Mouse (Mus musculus) forelimb bud, embryonic 11.5 days (tissue): ENCODE results near the gene Rph3a.
A peak's percentile ranks its signal among the peaks of the same experiment; 100 is the strongest.

Source experiments
- DNase-seq: peaks from one replicate; pipeline ENCODE4 v3.0.0-alpha.2; 2012; ENCODE audit warnings: low read depth, low spot score

Rph3a gene

GRCm38 (mm10) chr5:121009811-121010569, at the start of gene Rph3a:
Rph3a (minus strand) TSS chr5:121010092.
- no peak for DNase-seq

- DNase-seq: no peak
These were observed 48.4 kb upstream of the Rph3a start for GRCm38 (mm10) chr5:121058261-121058660.

- no peak for DNase-seq
These were observed 44.0 kb upstream of the Rph3a start for GRCm38 (mm10) chr5:121053886-121054285.

- no peak for DNase-seq
These were observed 31.9 kb upstream of the Rph3a start for GRCm38 (mm10) chr5:121041791-121042190.

- DNase-seq: no peak
These were observed 29.6 kb upstream of the Rph3a start for GRCm38 (mm10) chr5:121039465-121039864.

GRCm38 (mm10) chr5:121030161-121030560, 20.3 kb upstream of the Rph3a start:
- no peak for DNase-seq

- DNase-seq: no peak
These were observed 9.6 kb upstream of the Rph3a start for GRCm38 (mm10) chr5:121019505-121019904.

- DNase-seq: no peak
These were observed 7.8 kb upstream of the Rph3a start for GRCm38 (mm10) chr5:121017699-121018098.

- DNase-seq: no peak
These were observed 6.5 kb upstream of the Rph3a start for GRCm38 (mm10) chr5:121016405-121016804.

GRCm38 (mm10) chr5:121014496-121014895, 4.6 kb upstream of the Rph3a start:
- no peak for DNase-seq

- no peak for DNase-seq
These were observed 2.1 kb upstream of the Rph3a start for GRCm38 (mm10) chr5:121011962-121012361.

- peak; percentile 79 for DNase-seq
These were observed 486 bp downstream of the Rph3a start for GRCm38 (mm10) chr5:121009406-121009805.

- no peak for DNase-seq
These were observed 1.3 kb downstream of the Rph3a start for GRCm38 (mm10) chr5:121008411-121009239.

GRCm38 (mm10) chr5:121007563-121007962, 2.3 kb downstream of the Rph3a start:
- DNase-seq: no peak

- no peak for DNase-seq
These were observed 2.8 kb downstream of the Rph3a start for GRCm38 (mm10) chr5:121007130-121007529.

- no peak for DNase-seq
These were observed 3.7 kb downstream of the Rph3a start for GRCm38 (mm10) chr5:121006176-121006575.

- no peak for DNase-seq
These were observed 6.1 kb downstream of the Rph3a start for GRCm38 (mm10) chr5:121003781-121004180.

- no peak for DNase-seq
These were observed 10.3 kb downstream of the Rph3a start for GRCm38 (mm10) chr5:120999573-120999972.

GRCm38 (mm10) chr5:120988373-120988772, 21.5 kb downstream of the Rph3a start:
- DNase-seq: no peak

GRCm38 (mm10) chr5:120983029-120983428, 26.9 kb downstream of the Rph3a start:
- no peak for DNase-seq

GRCm38 (mm10) chr5:120981211-120981610, 28.7 kb downstream of the Rph3a start:
- no peak for DNase-seq

- no peak for DNase-seq
These were observed 29.8 kb downstream of the Rph3a start for GRCm38 (mm10) chr5:120980116-120980515.

GRCm38 (mm10) chr5:120976138-120976537, 33.8 kb downstream of the Rph3a start:
- no peak for DNase-seq
